Mouse (Mus musculus) ES-Bruce4 (cell line): ENCODE measurements around the gene Tenm3.

ENCODE experiments used
- CTCF ChIP-seq: IDR thresholded peaks from one replicate; pipeline ENCODE4 v1.8.1; 2011; ENCODE audit warnings: low read depth, low read length
- EP300 ChIP-seq: IDR thresholded peaks from 2 replicates; pipeline ENCODE4 v1.6.1; 2011; ENCODE audit warnings: low read depth, low read length; ENCODE audit not compliant: insufficient read depth
- POLR2A ChIP-seq: IDR thresholded peaks from one replicate; pipeline ENCODE4 v1.8.1; 2011; ENCODE audit warnings: low read length; ENCODE audit not compliant: insufficient read depth

DNA sequence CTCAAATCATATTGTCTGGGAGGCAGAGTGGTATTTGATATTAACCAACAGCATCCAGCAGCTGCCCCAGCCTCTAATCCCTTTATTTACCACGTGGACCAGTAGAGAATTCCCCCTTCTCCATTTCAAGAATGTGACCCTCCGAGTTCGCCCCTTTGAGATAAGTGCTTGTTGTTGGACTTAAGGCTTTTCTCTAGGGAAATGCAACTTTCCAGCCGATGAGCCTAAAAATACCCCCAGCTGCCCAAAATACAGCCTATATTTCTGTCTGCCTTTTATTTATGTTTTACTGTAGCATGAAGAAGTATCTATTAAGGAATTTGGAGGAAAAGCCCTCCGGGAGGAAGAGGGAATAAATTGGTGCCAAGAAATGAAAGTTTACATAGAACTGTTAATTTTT, 251.9 kb downstream of the Tenm3 start:
- no peak for TF ChIP-seq CTCF
- TF ChIP-seq POLR2A, result no peak
- no peak for TF ChIP-seq EP300
